Mouse (Mus musculus): ENCODE results near the gene Lingo4. TPM values are rescaled to one million over a fixed set of nuclear protein-coding genes. Genes with fewer than 3 reads are reported as not detected.

The Lingo4 gene
- not detected in 2 replicates for polyA plus RNA-seq (2012; ENCODE audit: insufficient read depth, low replicate concordance)

GRCm38 (mm10) chr3:94398217-94398616 is at the start of gene Lingo4:
TSS of gene Lingo4 (plus strand) at chr3:94398517.
- H3K4me1 ChIP-seq: peaks cover 7% of the 10 kb centered on the region
- H3K9me3 ChIP-seq: no peaks in the 10 kb centered on the region
- TF ChIP-seq FLI1 (IDR thresholded peaks at IDR 0.05; ENCODE audit: low read length): no peak
- TF ChIP-seq GATA1 (IDR thresholded peaks at IDR 0.05; ENCODE audit: borderline replicate concordance, low read length): no peak
- H3K36me3 ChIP-seq (replicated peaks; ENCODE audit: low read length): no peaks in the 10 kb centered on the region
- peaks cover 75% of the 10 kb centered on the region for H3K27me3 ChIP-seq (replicated peaks)
- H3K4me3 ChIP-seq (replicated peaks): peak within 1 kb of the TSS; percentile 81

- H3K36me3 ChIP-seq (replicated peaks; ENCODE audit: low read length): no peaks in the 10 kb centered on the region
- TF ChIP-seq FLI1 (IDR thresholded peaks at IDR 0.05; ENCODE audit: low read length): no peak
- no peak for TF ChIP-seq GATA1 (IDR thresholded peaks at IDR 0.05; ENCODE audit: borderline replicate concordance, low read length)
Measured at GRCm38 (mm10) chr3:94360812-94361211, 37.5 kb upstream of the Lingo4 start.

GRCm38 (mm10) chr3:94362138-94362537 is 36.2 kb upstream of the Lingo4 start, which contains the start of gene C2cd4d:
TSS of gene C2cd4d (plus strand) at chr3:94362438.
- peaks cover 10% of the 10 kb centered on the region; the same call in 1 of the 2 replicates for H3K4me1 ChIP-seq
- H3K4me3 ChIP-seq (replicated peaks): no peak within 1 kb of the TSS
- H3K9me3 ChIP-seq: peaks cover 18% of the 10 kb centered on the region
- TF ChIP-seq GATA1 (IDR thresholded peaks at IDR 0.05; ENCODE audit: borderline replicate concordance, low read length) (no peak), FLI1 (IDR thresholded peaks at IDR 0.05; ENCODE audit: low read length) (no peak)
- no peaks in the 10 kb centered on the region for H3K36me3 ChIP-seq (replicated peaks; ENCODE audit: low read length)
- H3K27me3 ChIP-seq (replicated peaks): peaks cover 66% of the 10 kb centered on the region

More at GRCm38 (mm10) chr3:94360812-94361211, 37.5 kb upstream of the Lingo4 start:
- no peak overlapping the region for H3K4me3 ChIP-seq (replicated peaks)
- H3K9me3 ChIP-seq: peaks cover 22% of the 10 kb centered on the region
- peaks cover 10% of the 10 kb centered on the region; the same call in 1 of the 2 replicates for H3K4me1 ChIP-seq
- peaks cover 61% of the 10 kb centered on the region for H3K27me3 ChIP-seq (replicated peaks)

GRCm38 (mm10) chr3:94363291-94364153 is 34.8 kb upstream of the Lingo4 start:
- Histone ChIP-seq H3K36me3 (replicated peaks; ENCODE audit: low read length) (no peaks in the 10 kb centered on the region), H3K27me3 (replicated peaks) (peaks cover 68% of the 10 kb centered on the region), H3K4me3 (replicated peaks) (peak overlapping the region; percentile 78), H3K4me1 (peaks cover 10% of the 10 kb centered on the region; the same call in 1 of the 2 replicates), H3K9me3 (peaks cover 18% of the 10 kb centered on the region)
- TF ChIP-seq GATA1 (IDR thresholded peaks at IDR 0.05; ENCODE audit: borderline replicate concordance, low read length): no peak
- no peak for TF ChIP-seq FLI1 (IDR thresholded peaks at IDR 0.05; ENCODE audit: low read length)

GRCm38 (mm10) chr3:94364154-94364526 is 34.2 kb upstream of the Lingo4 start:
- peaks cover 10% of the 10 kb centered on the region; the same call in 1 of the 2 replicates for H3K4me1 ChIP-seq
- TF ChIP-seq FLI1 (IDR thresholded peaks at IDR 0.05; ENCODE audit: low read length) (no peak), GATA1 (IDR thresholded peaks at IDR 0.05; ENCODE audit: borderline replicate concordance, low read length) (no peak)
- no peaks in the 10 kb centered on the region for H3K36me3 ChIP-seq (replicated peaks; ENCODE audit: low read length)
- peaks cover 67% of the 10 kb centered on the region for H3K27me3 ChIP-seq (replicated peaks)
- peaks cover 18% of the 10 kb centered on the region for H3K9me3 ChIP-seq
- H3K4me3 ChIP-seq (replicated peaks): no peak overlapping the region

GRCm38 (mm10) chr3:94366761-94367160 is 31.6 kb upstream of the Lingo4 start:
- H3K4me1 ChIP-seq: peaks cover 10% of the 10 kb centered on the region; the same call in 1 of the 2 replicates
- TF ChIP-seq FLI1 (IDR thresholded peaks at IDR 0.05; ENCODE audit: low read length): no peak
- no peak for TF ChIP-seq GATA1 (IDR thresholded peaks at IDR 0.05; ENCODE audit: borderline replicate concordance, low read length)
- no peaks in the 10 kb centered on the region for H3K36me3 ChIP-seq (replicated peaks; ENCODE audit: low read length)
- H3K9me3 ChIP-seq: peaks cover 18% of the 10 kb centered on the region
- no peak overlapping the region for H3K4me3 ChIP-seq (replicated peaks)
- H3K27me3 ChIP-seq (replicated peaks): peaks cover 63% of the 10 kb centered on the region

- Histone ChIP-seq H3K4me3 (replicated peaks) (no peak overlapping the region), H3K36me3 (replicated peaks; ENCODE audit: low read length) (no peaks in the 10 kb centered on the region), H3K4me1 (peaks cover 10% of the 10 kb centered on the region; the same call in 1 of the 2 replicates), H3K27me3 (replicated peaks) (peaks cover 60% of the 10 kb centered on the region), H3K9me3 (peaks cover 18% of the 10 kb centered on the region)
- TF ChIP-seq FLI1 (IDR thresholded peaks at IDR 0.05; ENCODE audit: low read length) (no peak), GATA1 (IDR thresholded peaks at IDR 0.05; ENCODE audit: borderline replicate concordance, low read length) (no peak)
Measured at GRCm38 (mm10) chr3:94367511-94367910, 30.8 kb upstream of the Lingo4 start.

- Histone ChIP-seq H3K4me3 (replicated peaks) (no peak overlapping the region), H3K4me1 (peaks cover 13% of the 10 kb centered on the region), H3K9me3 (peaks cover 9% of the 10 kb centered on the region), H3K27me3 (replicated peaks) (peaks cover 59% of the 10 kb centered on the region), H3K36me3 (replicated peaks; ENCODE audit: low read length) (no peaks in the 10 kb centered on the region)
- TF ChIP-seq GATA1 (IDR thresholded peaks at IDR 0.05; ENCODE audit: borderline replicate concordance, low read length): no peak
- no peak for TF ChIP-seq FLI1 (IDR thresholded peaks at IDR 0.05; ENCODE audit: low read length)
Measured at GRCm38 (mm10) chr3:94368631-94369030, 29.7 kb upstream of the Lingo4 start.

GRCm38 (mm10) chr3:94369709-94370108 is 28.6 kb upstream of the Lingo4 start:
- no peaks in the 10 kb centered on the region for H3K36me3 ChIP-seq (replicated peaks; ENCODE audit: low read length)
- no peak for TF ChIP-seq GATA1 (IDR thresholded peaks at IDR 0.05; ENCODE audit: borderline replicate concordance, low read length)
- no peak for TF ChIP-seq FLI1 (IDR thresholded peaks at IDR 0.05; ENCODE audit: low read length)
- peaks cover 17% of the 10 kb centered on the region for H3K4me1 ChIP-seq
- peaks cover 59% of the 10 kb centered on the region for H3K27me3 ChIP-seq (replicated peaks)
- H3K9me3 ChIP-seq: peaks cover 4% of the 10 kb centered on the region
- no peak overlapping the region for H3K4me3 ChIP-seq (replicated peaks)

- Histone ChIP-seq H3K27me3 (replicated peaks) (peaks cover 56% of the 10 kb centered on the region), H3K9me3 (no peaks in the 10 kb centered on the region), H3K36me3 (replicated peaks; ENCODE audit: low read length) (no peaks in the 10 kb centered on the region), H3K4me3 (replicated peaks) (peak overlapping the region; percentile 46), H3K4me1 (peaks cover 21% of the 10 kb centered on the region)
- TF ChIP-seq GATA1 (IDR thresholded peaks at IDR 0.05; ENCODE audit: borderline replicate concordance, low read length) (no peak), FLI1 (IDR thresholded peaks at IDR 0.05; ENCODE audit: low read length) (no peak)
Measured at GRCm38 (mm10) chr3:94371637-94372036, 26.7 kb upstream of the Lingo4 start.

All from megakaryocyte, embryonic 14.5 days (primary cell).